Mouse (Mus musculus): ENCODE data around the gene Snrpg.

DNA sequence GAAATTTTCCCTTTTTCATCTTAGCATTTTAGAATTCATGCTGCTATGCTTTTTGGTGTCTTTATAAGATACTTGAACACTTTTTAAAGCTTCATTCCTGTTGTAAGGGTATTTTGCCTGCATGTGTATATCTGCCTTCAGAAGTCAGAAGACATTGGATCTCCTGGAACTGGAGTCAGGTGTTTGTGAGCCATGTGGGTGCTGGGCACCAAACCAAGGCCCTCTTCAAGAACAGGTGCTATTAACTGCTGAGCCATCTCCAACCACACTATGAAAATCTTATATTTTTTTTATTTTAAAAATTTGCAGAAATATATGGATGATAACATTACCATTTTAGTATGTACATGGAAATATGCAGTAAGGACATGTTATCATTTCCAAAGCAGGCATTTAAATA lies 35.2 kb downstream of the Snrpg start:
- TF ChIP-seq CTCF (IDR thresholded peaks at IDR 0.05; ENCODE audit: low read depth, low read length) (no peak), POLR2A (IDR thresholded peaks at IDR 0.05; ENCODE audit: borderline replicate concordance, low read depth, low read length) (no peak)

Measured in bone marrow macrophage, adult 2 months (primary cell).